Mouse (Mus musculus) heart, adult 2 months (tissue): ENCODE data around the gene Gm7534. TPM values are rescaled to one million over a fixed set of nuclear protein-coding genes. Genes with fewer than 3 reads are reported as not detected.

Source experiments
- DNase-seq, 2 experiments: peaks; one replicate each; pipeline ENCODE4 v3.0.0; 2021
- H3K27ac ChIP-seq: fragments of 200-600 bp; 2 replicates; pipeline ENCODE4 v1.8.1; 2022
- H3K27me3 ChIP-seq: fragments of 200-500 bp; 2 replicates; pipeline ENCODE4 v1.6.1; 2012; ENCODE audit warnings: mild to moderate bottlenecking, low read length, inconsistent platforms, mixed read lengths; ENCODE audit not compliant: control insufficient read depth, insufficient read depth
- H3K36me3 ChIP-seq: fragments of 200-500 bp; 2 replicates; pipeline ENCODE4 v1.6.1; 2012; ENCODE audit warnings: low read length, inconsistent platforms; ENCODE audit not compliant: control insufficient read depth, insufficient read depth
- H3K4me1 ChIP-seq: fragments of 200-500 bp; 2 replicates; pipeline ENCODE4 v1.6.1; 2011; ENCODE audit warnings: low read length; ENCODE audit not compliant: control insufficient read depth, insufficient read depth
- H3K4me3 ChIP-seq: fragments of 200-600 bp; 2 replicates; pipeline ENCODE4 v1.8.1; 2022
- H3K79me2 ChIP-seq: fragments of 200-500 bp; replicated peaks from 2 replicates; pipeline ENCODE4 v1.6.1; 2012; ENCODE audit warnings: mild to moderate bottlenecking, inconsistent platforms, low read length, moderate library complexity, mixed read lengths; ENCODE audit not compliant: control insufficient read depth, insufficient read depth
- H3K9ac ChIP-seq: fragments of 200-500 bp; 2 replicates; pipeline ENCODE4 v1.6.1; 2012; ENCODE audit warnings: low read depth, mild to moderate bottlenecking, control low read depth, inconsistent platforms, low read length, mixed read lengths
- CTCF ChIP-seq: fragments of 200-600 bp; IDR thresholded peaks from 2 replicates; pipeline ENCODE4 v1.8.1; 2022; ENCODE audit warnings: antibody characterized with exemption, mild to moderate bottlenecking, moderate library complexity
- EP300 ChIP-seq: fragments of 200-500 bp; IDR thresholded peaks from 2 replicates; pipeline ENCODE4 v1.6.1; 2011; ENCODE audit warnings: low read depth, low read length, control low read depth; ENCODE audit not compliant: insufficient read depth
- POLR2A ChIP-seq: fragments of 200-500 bp; IDR thresholded peaks from 2 replicates; pipeline ENCODE4 v1.6.1; 2011; ENCODE audit warnings: mild to moderate bottlenecking, low read depth, low read length, control low read depth; ENCODE audit not compliant: insufficient read depth
- whole genome bisulfite sequencing: fragments of 180-500 bp; shearing (Covaris S2); methylation state at CpG from one replicate; pipeline ENCODE4 v1.1.7; 2018; 5-methylcytosine and 5-hydroxymethylcytosine counted together
- intact Hi-C: fragments of 180-260 bp; cut with DNase I; formaldehyde crosslinking; loops from one replicate; pipeline ENCODE4 v1.15.1; 2025
- long read RNA-seq: library from polyadenylated mRNA; stranded (forward); transcript quantifications from one replicate; pipeline ENCODE4 v2.0.0, GENCODE M21; 2021
- polyA plus RNA-seq: library from polyadenylated mRNA; depleted of rRNA; stranded (reverse); fragments of >200 nt; gene quantifications from 2 replicates; pipeline ENCODE4 v1.2.3, GENCODE M21; 2012; rRNA removed
- total RNA-seq, 2 experiments: library from RNA; stranded (reverse); gene quantifications; 2 replicates each; pipeline ENCODE4 v1.2.3; 2021

The Gm7534 gene
- total RNA-seq (not detected), polyA plus RNA-seq (not detected in 2 replicates)
- long read RNA-seq, result 0 reads

- Histone ChIP-seq H3K36me3 (no peaks in the 10 kb centered on the region), H3K4me1 (no peaks in the 10 kb centered on the region), H3K27ac (no peak within 1 kb of the TSS), H3K9ac (no peak within 1 kb of the TSS), H3K79me2 (no peaks in the 10 kb centered on the region), H3K27me3 (no peaks in the 10 kb centered on the region), H3K4me3 (no peak within 1 kb of the TSS)
- DNase-seq, result no peak
- TF ChIP-seq POLR2A (no peak), EP300 (no peak), CTCF (no peak)
- WGBS, result 87% methylated on average over 4 of the region's 4 CpGs
- intact Hi-C loops, result no loop called here
These were observed at the start of gene Gm7534 for GRCm38 (mm10) chr4:134202904-134203303. Gm7534 (minus strand) TSS chr4:134203004.

GRCm38 (mm10) chr4:134252131-134252910, 49.5 kb upstream of the Gm7534 start:
- H3K4me3 ChIP-seq, result peak overlapping the region; percentile 56
- no peaks in the 10 kb centered on the region for H3K36me3 ChIP-seq
- intact Hi-C loops, result no loop called here
- 28% methylated on average over 22 of the region's 22 CpGs for WGBS
- TF ChIP-seq EP300, result no peak
- TF ChIP-seq CTCF, result no peak
- TF ChIP-seq POLR2A, result 0 out of 2 replicates have a peak, but pooled peaks have one; percentile 7
- peak overlapping the region; percentile 92 for H3K27ac ChIP-seq
- peak; percentile 36 to 52 for DNase-seq
- H3K4me1 ChIP-seq, result peaks cover 5% of the 10 kb centered on the region
- H3K9ac ChIP-seq, result peak overlapping the region; percentile 80
- no peaks in the 10 kb centered on the region for H3K79me2 ChIP-seq
- H3K27me3 ChIP-seq, result no peaks in the 10 kb centered on the region

- no peaks in the 10 kb centered on the region for H3K36me3 ChIP-seq
- H3K4me1 ChIP-seq, result peaks cover 3% of the 10 kb centered on the region
- H3K79me2 ChIP-seq, result no peaks in the 10 kb centered on the region
- TF ChIP-seq EP300 (no peak), POLR2A (no peak), CTCF (no peak)
- H3K27me3 ChIP-seq, result no peaks in the 10 kb centered on the region
- intact Hi-C loops, result no loop called here
- H3K9ac ChIP-seq, result peak overlapping the region; percentile 72
- peak overlapping the region; percentile 56 for H3K4me3 ChIP-seq
- DNase-seq, result peak; percentile 46 to 70
- WGBS, result 2% methylated on average over 91 of the region's 91 CpGs
- peak overlapping the region; percentile 92 for H3K27ac ChIP-seq
These were observed 48.7 kb upstream of the Gm7534 start for GRCm38 (mm10) chr4:134251241-134252130.

- H3K4me1 ChIP-seq, result peaks cover 1% of the 10 kb centered on the region
- H3K9ac ChIP-seq, result peak overlapping the region; percentile 72
- H3K79me2 ChIP-seq, result no peaks in the 10 kb centered on the region
- WGBS, result 26% methylated on average over 10 of the region's 10 CpGs
- TF ChIP-seq EP300 (no peak), CTCF (no peak), POLR2A (no peak)
- no peaks in the 10 kb centered on the region for H3K36me3 ChIP-seq
- peak overlapping the region; percentile 92 for H3K27ac ChIP-seq
- H3K27me3 ChIP-seq, result no peaks in the 10 kb centered on the region
- peak overlapping the region; percentile 56 for H3K4me3 ChIP-seq
- intact Hi-C loops, result loop anchor here (1.0 kb wide), 1 partner anchor 36 kb away; the partner anchor contains the start of gene Pdik1l
- no peak for DNase-seq
These were observed 48.1 kb upstream of the Gm7534 start for GRCm38 (mm10) chr4:134250930-134251240.

- Histone ChIP-seq H3K4me3 (peak overlapping the region; percentile 56), H3K27me3 (no peaks in the 10 kb centered on the region), H3K79me2 (no peaks in the 10 kb centered on the region), H3K9ac (no peak overlapping the region), H3K4me1 (no peaks in the 10 kb centered on the region; the same call in 1 of the 2 replicates), H3K36me3 (no peaks in the 10 kb centered on the region), H3K27ac (peak overlapping the region; percentile 92; the same call in 1 of the 2 replicates)
- no peak for TF ChIP-seq EP300
- no peak for TF ChIP-seq POLR2A
- TF ChIP-seq CTCF, result no peak
- DNase-seq, result no peak
- WGBS, result 28% methylated on average over 27 of the region's 27 CpGs
- intact Hi-C loops, result loop anchor here (1.0 kb wide), 1 partner anchor 37 kb away; the partner anchor contains the start of gene Pdik1l
These were observed 47.5 kb upstream of the Gm7534 start for GRCm38 (mm10) chr4:134250116-134250929.
